In the genomic region with DNA sequence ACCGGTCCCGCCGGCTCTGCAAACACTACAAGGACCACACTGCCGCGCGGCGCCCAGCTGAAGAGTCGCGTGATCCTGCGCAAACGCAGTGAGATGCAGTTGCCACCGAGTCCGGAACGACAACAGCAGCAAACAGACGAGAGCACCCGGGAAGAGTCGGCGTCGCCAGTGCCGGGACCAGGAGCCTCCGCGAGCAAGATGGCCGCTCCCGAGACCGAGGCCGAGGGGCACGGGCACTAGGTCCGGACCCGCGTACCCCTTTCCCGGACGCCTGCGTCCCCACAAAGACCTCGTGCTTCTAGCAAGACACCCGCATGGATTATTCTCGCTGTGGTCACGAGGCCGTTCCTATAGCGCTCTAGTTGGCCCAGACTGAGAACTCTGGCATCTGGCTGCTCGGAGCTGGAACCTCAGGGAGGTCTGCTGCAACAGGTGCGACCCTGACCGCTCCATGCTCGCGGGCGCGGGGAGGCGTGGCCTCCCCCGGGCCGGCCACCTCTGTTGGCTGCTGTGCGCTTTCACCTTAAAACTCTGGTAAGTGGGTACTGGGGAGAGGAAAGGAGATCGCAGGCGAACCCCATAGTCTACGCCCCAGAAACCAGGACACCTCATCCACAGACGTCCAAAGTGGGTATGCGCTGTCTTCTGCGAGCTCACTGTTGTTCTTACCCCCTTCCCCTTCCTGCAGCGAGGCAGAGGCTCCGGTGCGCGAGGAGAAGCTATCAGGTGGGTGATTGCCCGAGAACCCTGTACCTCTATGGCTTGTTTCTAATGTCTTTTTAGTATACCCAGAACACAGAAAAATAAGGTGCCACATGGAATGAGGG, we compare ENCODE assay signal across 8 mouse cellular contexts. TPM values are rescaled to one million over a fixed set of nuclear protein-coding genes. Genes with fewer than 3 reads are reported as not detected.
DNase-seq lines count a peak whose midpoint lies in the region; ATAC-seq and TF ChIP-seq lines count a peak whose summit lies in the region.

A gene (plus strand): TSS at position 91 of the 827 bp plus-strand sequence.

- intact Hi-C loops in gastrocnemius, adult 2 months (cut with DNase I) = no loop called here

- WGBS in hindbrain, postnatal 0 days = under 1% methylated on average over 61 of the region's 61 CpGs

- peak within 1 kb of the TSS; percentile 87 for H3K9ac ChIP-seq in hindbrain, postnatal 0 days (replicated peaks; ENCODE audit: low read length)

- ATAC-seq in common myeloid progenitor, adult 5-6 weeks (replicated peaks; ENCODE audit: low read depth, poor library complexity, severe bottlenecking) = peak; percentile 97
- ATAC-seq in hindbrain, postnatal 0 days = peak; percentile 99

- H3K4me3 ChIP-seq in gastrocnemius, adult 2 months = peak within 1 kb of the TSS; percentile 89
- H3K4me3 ChIP-seq in hindbrain, postnatal 0 days (ENCODE audit: low read length) = peak within 1 kb of the TSS; percentile 85
- H3K4me3 ChIP-seq in megakaryocyte, embryonic 14.5 days (replicated peaks) = peak within 1 kb of the TSS; percentile 96

- no peaks in the 10 kb centered on the region for H3K27me3 ChIP-seq in hindbrain, postnatal 0 days (ENCODE audit: insufficient read depth, low read length)
- H3K27me3 ChIP-seq in megakaryocyte, embryonic 14.5 days (replicated peaks) = no peaks in the 10 kb centered on the region

- TF ChIP-seq CTCF in gastrocnemius, adult 2 months (IDR thresholded peaks at IDR 0.05) = no peak
- peak; percentile 19 for TF ChIP-seq CTCF in hindbrain, postnatal 0 days (IDR thresholded peaks at IDR 0.05; ENCODE audit: low read depth)

- peak; percentile 87 for DNase-seq in WW6 (ENCODE audit: low read depth, low spot score)
- peak; percentile 96 for DNase-seq in gastrocnemius, adult 2 months
- peak; percentile 97 for DNase-seq in hindbrain, postnatal 0 days (ENCODE audit: low spot score)
- peak; percentile 90 to 96 for DNase-seq in left cerebral cortex, adult 8-10 months (ENCODE audit: low spot score in 2 of 2)
- DNase-seq in right cerebral cortex, postnatal 10 days (ENCODE audit: low spot score in 2 of 2) = peak; percentile 97 to 98
- peak; percentile 83 for DNase-seq in urinary bladder, postnatal 25 days (ENCODE audit: low spot score)

- no peaks in the 10 kb centered on the region for H3K9me3 ChIP-seq in hindbrain, postnatal 0 days (ENCODE audit: low read length)
- H3K9me3 ChIP-seq in megakaryocyte, embryonic 14.5 days = no peaks in the 10 kb centered on the region

- peak within 1 kb of the TSS; percentile 82 for H3K4me2 ChIP-seq in hindbrain, postnatal 0 days (ENCODE audit: low read depth, low read length)

- H3K27ac ChIP-seq in gastrocnemius, adult 2 months = peak within 1 kb of the TSS; percentile 98
- peak within 1 kb of the TSS; percentile 90 for H3K27ac ChIP-seq in hindbrain, postnatal 0 days

- peaks cover 10% of the 10 kb centered on the region for H3K36me3 ChIP-seq in hindbrain, postnatal 0 days (ENCODE audit: insufficient read depth, low read length)
- peaks cover 30% of the 10 kb centered on the region for H3K36me3 ChIP-seq in megakaryocyte, embryonic 14.5 days (replicated peaks; ENCODE audit: low read length)

- peaks cover 9% of the 10 kb centered on the region for H3K4me1 ChIP-seq in hindbrain, postnatal 0 days (ENCODE audit: insufficient read depth, low read length)
- H3K4me1 ChIP-seq in megakaryocyte, embryonic 14.5 days = peaks cover 16% of the 10 kb centered on the region; the same call in 1 of the 2 replicates

RNA-seq across cellular contexts. Expression of the gene that starts here (rescaled TPM):
- 51.4 and 52.9 TPM in 2 replicates for total RNA-seq in common myeloid progenitor, adult 5-6 weeks (2017)
- total RNA-seq in gastrocnemius, adult 2 months (2021) = 10 to 100 TPM; 64.8 to 68.8 TPM
- total RNA-seq in hindbrain, postnatal 0 days (2014; rRNA removed) = 52.5 and 75.6 TPM in 2 replicates
- 115 and 124 TPM in 2 replicates for polyA plus RNA-seq in hindbrain, postnatal 0 days (2015; fragmentation: Nextera tagmentation; extraction: Ambion mirVana)
- total RNA-seq in left cerebral cortex, adult 8-10 months (2022) = 10 to 100 TPM; 29.4 to 40.3 (median 33.6) TPM
- 132 and 150 TPM in 2 replicates for polyA plus RNA-seq in megakaryocyte, embryonic 14.5 days (2012; ENCODE audit: insufficient read depth, low replicate concordance)

Comparison
In these comparisons a context has a peak if more than half of its experiments do, and no peak if none do; other contexts are left out.
1. Peak in every context shown above with its lines: DNase-seq, ATAC-seq, H3K4me3 ChIP-seq and H3K27ac ChIP-seq.